Mouse (Mus musculus): ENCODE data around the gene Secisbp2l. TPM values are rescaled to one million over a fixed set of nuclear protein-coding genes. Genes with fewer than 3 reads are reported as not detected.

The Secisbp2l gene
- total and polyA plus RNA-seq, 3 experiments = 8.7 to 15.1 (median 8.9) TPM

GRCm38 (mm10) chr2:125702851-125703250, 79.8 kb downstream of the Secisbp2l start:
- Histone ChIP-seq H3K4me2 (ENCODE audit: insufficient read depth, low read depth, poor library complexity, severe bottlenecking) (no peak overlapping the region), H3K36me3 (replicated peaks in 1 of 2; ENCODE audit: control insufficient read depth in 1 of 2, insufficient read depth in 1 of 2, low read length in 1 of 2) (no peaks in the 10 kb centered on the region), H3K27ac (ENCODE audit: insufficient read depth, low read depth) (no peak overlapping the region), H3K79me2 (replicated peaks; ENCODE audit: control insufficient read depth, extremely low read depth, insufficient read depth, poor library complexity, severe bottlenecking) (no peaks in the 10 kb centered on the region), H3K27me3 (replicated peaks) (no peaks in the 10 kb centered on the region), H3K9me3 (replicated peaks; ENCODE audit: low read length) (no peaks in the 10 kb centered on the region), H3K4me3 (replicated peaks in 1 of 3; ENCODE audit: low read depth in 2 of 3, low read length in 2 of 3, poor library complexity in 1 of 3) (no peak overlapping the region), H3K9ac (ENCODE audit: insufficient read depth, low read depth) (no peak overlapping the region), H3K4me1 (ENCODE audit: control insufficient read depth in 1 of 2, insufficient read depth in 2 of 2) (peaks cover 5 to 7% of the 10 kb centered on the region in 2 experiments; a peak in 3 of 4 replicates)
- no peak for DNase-seq (ENCODE audit: extremely low read depth)
- dilution Hi-C loops (cut with MboI; ENCODE audit: extremely low pct_ligation_motif_present, extremely low pct_unique_long_range_greater_than_20kb, low sequenced_read_pairs) = no loop called here
- in situ Hi-C loops (cut with MboI; ENCODE audit: low pct_ligation_motif_present, low pct_unique_long_range_greater_than_20kb, low sequenced_read_pairs) = no loop called here
- no peak for TF ChIP-seq KAT2A (IDR thresholded peaks at IDR 0.05; ENCODE audit: insufficient replicate concordance, low read length)
- TF ChIP-seq ETS1 (conservative IDR thresholded peaks at IDR 0.05; ENCODE audit: low read depth, low read length) = no peak
- no peak for TF ChIP-seq SIN3A (IDR thresholded peaks at IDR 0.05; ENCODE audit: low read length)
- no peak for TF ChIP-seq USF2 (conservative IDR thresholded peaks at IDR 0.05; ENCODE audit: low read depth, low read length)
- no peak for TF ChIP-seq POLR2A (IDR thresholded peaks at IDR 0.05; ENCODE audit: low read depth, low read length)
- TF ChIP-seq JUN (IDR thresholded peaks at IDR 0.05; ENCODE audit: insufficient read depth, low read depth, low read length) = no peak
- TF ChIP-seq MEF2A (IDR thresholded peaks at IDR 0.05; ENCODE audit: borderline replicate concordance, low read depth, low read length) = no peak
- no peak for TF ChIP-seq ZMIZ1 (IDR thresholded peaks at IDR 0.05; ENCODE audit: low read depth, low read length)
- no peak for TF ChIP-seq HCFC1 (IDR thresholded peaks at IDR 0.05; ENCODE audit: low read depth, low read length)
- TF ChIP-seq MXI1 (IDR thresholded peaks at IDR 0.05; ENCODE audit: low read depth, low read length) = no peak
- TF ChIP-seq BHLHE40 (IDR thresholded peaks at IDR 0.05; ENCODE audit: low read depth, low read length) = no peak
- TF ChIP-seq ZKSCAN1 (IDR thresholded peaks at IDR 0.05; ENCODE audit: borderline replicate concordance, low read depth, low read length) = no peak
- no peak for TF ChIP-seq NELFE (IDR thresholded peaks at IDR 0.05; ENCODE audit: low read depth, low read length)
- no peak for TF ChIP-seq TBP (conservative IDR thresholded peaks at IDR 0.05; ENCODE audit: low read depth, low read length)
- no peak for TF ChIP-seq EP300 (IDR thresholded peaks at IDR 0.05; ENCODE audit: low read length)

GRCm38 (mm10) chr2:125701606-125702005, 81.1 kb downstream of the Secisbp2l start:
- Histone ChIP-seq H3K36me3 (replicated peaks in 1 of 2; ENCODE audit: control insufficient read depth in 1 of 2, insufficient read depth in 1 of 2, low read length in 1 of 2) (no peaks in the 10 kb centered on the region), H3K27me3 (replicated peaks) (no peaks in the 10 kb centered on the region), H3K4me2 (ENCODE audit: insufficient read depth, low read depth, poor library complexity, severe bottlenecking) (no peak overlapping the region), H3K9me3 (replicated peaks; ENCODE audit: low read length) (no peaks in the 10 kb centered on the region), H3K27ac (ENCODE audit: insufficient read depth, low read depth) (no peak overlapping the region), H3K4me3 (replicated peaks in 1 of 3; ENCODE audit: low read depth in 2 of 3, low read length in 2 of 3, poor library complexity in 1 of 3) (no peak overlapping the region), H3K4me1 (ENCODE audit: control insufficient read depth in 1 of 2, insufficient read depth in 2 of 2) (peaks cover 3 to 7% of the 10 kb centered on the region in 2 experiments; a peak in 2 of 4 replicates), H3K9ac (ENCODE audit: insufficient read depth, low read depth) (no peak overlapping the region), H3K79me2 (replicated peaks; ENCODE audit: control insufficient read depth, extremely low read depth, insufficient read depth, poor library complexity, severe bottlenecking) (no peaks in the 10 kb centered on the region)
- TF ChIP-seq UBTF (IDR thresholded peaks at IDR 0.05; ENCODE audit: low read depth, low read length) (no peak), USF2 (conservative IDR thresholded peaks at IDR 0.05; ENCODE audit: low read depth, low read length) (no peak), TCF12 (IDR thresholded peaks at IDR 0.05; ENCODE audit: low read depth, low read length) (no peak), USF1 (IDR thresholded peaks at IDR 0.05; ENCODE audit: low read depth, low read length) (no peak), ETS1 (conservative IDR thresholded peaks at IDR 0.05; ENCODE audit: low read depth, low read length) (no peak), E2F4 (IDR thresholded peaks at IDR 0.05; ENCODE audit: insufficient replicate concordance, low read depth, low read length) (no peak), MAFK (IDR thresholded peaks at IDR 0.05; ENCODE audit: insufficient replicate concordance, low read length) (no peak), IRF4 (IDR thresholded peaks at IDR 0.05; ENCODE audit: low read depth, low read length) (no peak), MXI1 (IDR thresholded peaks at IDR 0.05; ENCODE audit: low read depth, low read length) (no peak), MYC (IDR thresholded peaks at IDR 0.05; ENCODE audit: low read depth, low read length) (no peak), CHD2 (IDR thresholded peaks at IDR 0.05; ENCODE audit: low read length) (no peak), HCFC1 (IDR thresholded peaks at IDR 0.05; ENCODE audit: low read depth, low read length) (no peak), CTCF (conservative IDR thresholded peaks at IDR 0.05 in 1 of 2, IDR thresholded peaks at IDR 0.05 in 1 of 2; ENCODE audit: low read depth in 2 of 2, low read length in 2 of 2) (no peak), TBP (conservative IDR thresholded peaks at IDR 0.05; ENCODE audit: low read depth, low read length) (no peak), NRF1 (IDR thresholded peaks at IDR 0.05; ENCODE audit: low read depth, low read length) (no peak)
- no peak for DNase-seq (ENCODE audit: extremely low read depth)
- in situ Hi-C loops (cut with MboI; ENCODE audit: low pct_ligation_motif_present, low pct_unique_long_range_greater_than_20kb, low sequenced_read_pairs) (no loop called here), dilution Hi-C loops (cut with MboI; ENCODE audit: extremely low pct_ligation_motif_present, extremely low pct_unique_long_range_greater_than_20kb, low sequenced_read_pairs) (no loop called here)

All from CH12.LX (cell line).